Mouse (Mus musculus): ENCODE data around the gene Prokr2. TPM values are rescaled to one million over a fixed set of nuclear protein-coding genes. Genes with fewer than 3 reads are reported as not detected.
"Not testable (repeated sequence)": the region's sequence is repeated elsewhere in the genome, so short reads cannot be mapped to it uniquely, and the experiment has no call there.

Prokr2 gene
- polyA plus RNA-seq, 1 experiment from 2014 or later, result 0.20 TPM

- H3K4me2 ChIP-seq (replicated peaks; ENCODE audit: low read depth, low read length), result no peak overlapping the region
- no peaks in the 10 kb centered on the region for H3K9me3 ChIP-seq (ENCODE audit: control insufficient read depth, low read length)
- no peak overlapping the region for H3K9ac ChIP-seq (ENCODE audit: low read depth, low read length)
- H3K27me3 ChIP-seq (ENCODE audit: control insufficient read depth, insufficient read depth, low read length), result no peaks in the 10 kb centered on the region
- H3K27ac ChIP-seq (ENCODE audit: low read depth, low read length), result no peak overlapping the region
- H3K36me3 ChIP-seq (ENCODE audit: control insufficient read depth, insufficient read depth, low read length), result no peaks in the 10 kb centered on the region
- no peaks in the 10 kb centered on the region for H3K4me1 ChIP-seq (ENCODE audit: control insufficient read depth, insufficient read depth, low read length)
- peak; percentile 80 for ATAC-seq (ENCODE audit: low FRiP score, low TSS enrichment)
- WGBS, result 39% methylated on average over 8 of the region's 8 CpGs
- no peak overlapping the region for H3K4me3 ChIP-seq (ENCODE audit: low read length)
Measured at GRCm38 (mm10) chr2:132316041-132316808, 69.0 kb downstream of the Prokr2 start.

- not testable (repeated sequence) for H3K27ac ChIP-seq (ENCODE audit: low read depth, low read length); H3K4me1 ChIP-seq (ENCODE audit: control insufficient read depth, insufficient read depth, low read length); H3K4me3 ChIP-seq (ENCODE audit: low read length); H3K4me2 ChIP-seq (replicated peaks; ENCODE audit: low read depth, low read length); H3K9me3 ChIP-seq (ENCODE audit: control insufficient read depth, low read length); H3K9ac ChIP-seq (ENCODE audit: low read depth, low read length); H3K27me3 ChIP-seq (ENCODE audit: control insufficient read depth, insufficient read depth, low read length); H3K36me3 ChIP-seq (ENCODE audit: control insufficient read depth, insufficient read depth, low read length); ATAC-seq (ENCODE audit: low FRiP score, low TSS enrichment)
- WGBS, result 91% methylated on average over 8 of the region's 8 CpGs
Measured at GRCm38 (mm10) chr2:132314057-132314456, 71.2 kb downstream of the Prokr2 start.

- H3K4me3 ChIP-seq (ENCODE audit: low read length), result no peak overlapping the region
- H3K27me3 ChIP-seq (ENCODE audit: control insufficient read depth, insufficient read depth, low read length), result no peaks in the 10 kb centered on the region
- no peaks in the 10 kb centered on the region for H3K9me3 ChIP-seq (ENCODE audit: control insufficient read depth, low read length)
- no peak overlapping the region for H3K4me2 ChIP-seq (replicated peaks; ENCODE audit: low read depth, low read length)
- no peak for ATAC-seq (ENCODE audit: low FRiP score, low TSS enrichment)
- 100% methylated on average over 2 of the region's 2 CpGs for WGBS
- no peak overlapping the region for H3K27ac ChIP-seq (ENCODE audit: low read depth, low read length)
- H3K36me3 ChIP-seq (ENCODE audit: control insufficient read depth, insufficient read depth, low read length), result no peaks in the 10 kb centered on the region; the same call in 1 of the 2 replicates
- no peak overlapping the region for H3K9ac ChIP-seq (ENCODE audit: low read depth, low read length)
- H3K4me1 ChIP-seq (ENCODE audit: control insufficient read depth, insufficient read depth, low read length), result no peaks in the 10 kb centered on the region
Measured at GRCm38 (mm10) chr2:132313568-132313967, 71.7 kb downstream of the Prokr2 start.

GRCm38 (mm10) chr2:132312616-132313015 is 72.6 kb downstream of the Prokr2 start:
- Histone ChIP-seq H3K9me3 (ENCODE audit: control insufficient read depth, low read length) (no peaks in the 10 kb centered on the region), H3K36me3 (ENCODE audit: control insufficient read depth, insufficient read depth, low read length) (no peaks in the 10 kb centered on the region; the same call in 1 of the 2 replicates), H3K9ac (ENCODE audit: low read depth, low read length) (no peak overlapping the region), H3K4me3 (ENCODE audit: low read length) (no peak overlapping the region), H3K27ac (ENCODE audit: low read depth, low read length) (no peak overlapping the region), H3K27me3 (ENCODE audit: control insufficient read depth, insufficient read depth, low read length) (no peaks in the 10 kb centered on the region), H3K4me2 (replicated peaks; ENCODE audit: low read depth, low read length) (no peak overlapping the region), H3K4me1 (ENCODE audit: control insufficient read depth, insufficient read depth, low read length) (no peaks in the 10 kb centered on the region)
- 79% methylated on average over 5 of the region's 5 CpGs for WGBS
- no peak for ATAC-seq (ENCODE audit: low FRiP score, low TSS enrichment)

- 91% methylated on average over 6 of the region's 6 CpGs for WGBS
- H3K9me3 ChIP-seq (ENCODE audit: control insufficient read depth, low read length), result no peaks in the 10 kb centered on the region
- no peak overlapping the region for H3K27ac ChIP-seq (ENCODE audit: low read depth, low read length)
- H3K4me2 ChIP-seq (replicated peaks; ENCODE audit: low read depth, low read length), result no peak overlapping the region
- H3K4me1 ChIP-seq (ENCODE audit: control insufficient read depth, insufficient read depth, low read length), result no peaks in the 10 kb centered on the region
- H3K4me3 ChIP-seq (ENCODE audit: low read length), result no peak overlapping the region
- no peak overlapping the region for H3K9ac ChIP-seq (ENCODE audit: low read depth, low read length)
- H3K36me3 ChIP-seq (ENCODE audit: control insufficient read depth, insufficient read depth, low read length), result peaks cover 15% of the 10 kb centered on the region
- H3K27me3 ChIP-seq (ENCODE audit: control insufficient read depth, insufficient read depth, low read length), result no peaks in the 10 kb centered on the region
- no peak for ATAC-seq (ENCODE audit: low FRiP score, low TSS enrichment)
Measured at GRCm38 (mm10) chr2:132309398-132309930, 75.8 kb downstream of the Prokr2 start.

GRCm38 (mm10) chr2:132308829-132309228 is 76.4 kb downstream of the Prokr2 start:
- H3K36me3 ChIP-seq (ENCODE audit: control insufficient read depth, insufficient read depth, low read length), result peaks cover 20% of the 10 kb centered on the region
- no peak for ATAC-seq (ENCODE audit: low FRiP score, low TSS enrichment)

GRCm38 (mm10) chr2:132307213-132307843 is 77.9 kb downstream of the Prokr2 start:
- Histone ChIP-seq H3K9ac (ENCODE audit: low read depth, low read length) (no peak overlapping the region), H3K9me3 (ENCODE audit: control insufficient read depth, low read length) (no peaks in the 10 kb centered on the region), H3K27ac (ENCODE audit: low read depth, low read length) (no peak overlapping the region), H3K4me1 (ENCODE audit: control insufficient read depth, insufficient read depth, low read length) (no peaks in the 10 kb centered on the region), H3K27me3 (ENCODE audit: control insufficient read depth, insufficient read depth, low read length) (no peaks in the 10 kb centered on the region), H3K36me3 (ENCODE audit: control insufficient read depth, insufficient read depth, low read length) (peaks cover 26% of the 10 kb centered on the region), H3K4me2 (replicated peaks; ENCODE audit: low read depth, low read length) (no peak overlapping the region), H3K4me3 (ENCODE audit: low read length) (no peak overlapping the region)
- 90% methylated on average over 11 of the region's 11 CpGs for WGBS
- ATAC-seq (ENCODE audit: low FRiP score, low TSS enrichment), result no peak

More at GRCm38 (mm10) chr2:132308829-132309228, 76.4 kb downstream of the Prokr2 start:
- H3K4me1 ChIP-seq (ENCODE audit: control insufficient read depth, insufficient read depth, low read length), result no peaks in the 10 kb centered on the region
- no peaks in the 10 kb centered on the region for H3K9me3 ChIP-seq (ENCODE audit: control insufficient read depth, low read length)
- 96% methylated on average over 6 of the region's 6 CpGs for WGBS
- H3K4me2 ChIP-seq (replicated peaks; ENCODE audit: low read depth, low read length), result no peak overlapping the region
- no peak overlapping the region for H3K4me3 ChIP-seq (ENCODE audit: low read length)
- no peak overlapping the region for H3K27ac ChIP-seq (ENCODE audit: low read depth, low read length)
- H3K9ac ChIP-seq (ENCODE audit: low read depth, low read length), result no peak overlapping the region
- no peaks in the 10 kb centered on the region for H3K27me3 ChIP-seq (ENCODE audit: control insufficient read depth, insufficient read depth, low read length)

- 65% methylated on average over 4 of the region's 4 CpGs for WGBS
- Histone ChIP-seq H3K27me3 (ENCODE audit: control insufficient read depth, insufficient read depth, low read length) (no peaks in the 10 kb centered on the region), H3K9me3 (ENCODE audit: control insufficient read depth, low read length) (no peaks in the 10 kb centered on the region), H3K9ac (ENCODE audit: low read depth, low read length) (no peak overlapping the region), H3K4me2 (replicated peaks; ENCODE audit: low read depth, low read length) (no peak overlapping the region), H3K4me3 (ENCODE audit: low read length) (no peak overlapping the region), H3K27ac (ENCODE audit: low read depth, low read length) (no peak overlapping the region), H3K4me1 (ENCODE audit: control insufficient read depth, insufficient read depth, low read length) (no peaks in the 10 kb centered on the region), H3K36me3 (ENCODE audit: control insufficient read depth, insufficient read depth, low read length) (peaks cover 39% of the 10 kb centered on the region)
- no peak for ATAC-seq (ENCODE audit: low FRiP score, low TSS enrichment)
Measured at GRCm38 (mm10) chr2:132305988-132306387, 79.3 kb downstream of the Prokr2 start.

GRCm38 (mm10) chr2:132305165-132305564 is 80.1 kb downstream of the Prokr2 start:
- 94% methylated on average over 7 of the region's 7 CpGs for WGBS
- no peak overlapping the region for H3K4me3 ChIP-seq (ENCODE audit: low read length)
- peaks cover 39% of the 10 kb centered on the region for H3K36me3 ChIP-seq (ENCODE audit: control insufficient read depth, insufficient read depth, low read length)
- no peaks in the 10 kb centered on the region for H3K9me3 ChIP-seq (ENCODE audit: control insufficient read depth, low read length)
- no peak overlapping the region for H3K9ac ChIP-seq (ENCODE audit: low read depth, low read length)
- no peak for ATAC-seq (ENCODE audit: low FRiP score, low TSS enrichment)
- H3K27me3 ChIP-seq (ENCODE audit: control insufficient read depth, insufficient read depth, low read length), result no peaks in the 10 kb centered on the region
- H3K27ac ChIP-seq (ENCODE audit: low read depth, low read length), result no peak overlapping the region
- no peak overlapping the region for H3K4me2 ChIP-seq (replicated peaks; ENCODE audit: low read depth, low read length)
- no peaks in the 10 kb centered on the region for H3K4me1 ChIP-seq (ENCODE audit: control insufficient read depth, insufficient read depth, low read length)

Measured in kidney, embryonic 14.5 days (tissue).